Mouse (Mus musculus) erythroblast, embryonic 14.5 days (primary cell): ENCODE measurements around the gene Herpud1. TPM values are rescaled to one million over a fixed set of nuclear protein-coding genes. Genes with fewer than 3 reads are reported as not detected.
A peak's percentile ranks its signal among the peaks of the same experiment; 100 is the strongest.

ENCODE experiments used
- H3K27me3 ChIP-seq: 2 replicates; pipeline ENCODE4 v1.6.1; 2012; ENCODE audit warnings: inconsistent platforms; ENCODE audit not compliant: control insufficient read depth
- H3K36me3 ChIP-seq: 2 replicates; pipeline ENCODE4 v1.6.1; 2012; ENCODE audit warnings: mild to moderate bottlenecking, inconsistent platforms; ENCODE audit not compliant: control insufficient read depth
- H3K4me1 ChIP-seq: 2 replicates; pipeline ENCODE4 v1.6.1; 2012; ENCODE audit warnings: inconsistent platforms; ENCODE audit not compliant: control insufficient read depth
- H3K4me3 ChIP-seq: replicated peaks from 2 replicates; pipeline ENCODE3; 2012; ENCODE audit warnings: moderate library complexity, mild to moderate bottlenecking, inconsistent platforms
- H3K9me3 ChIP-seq: 2 replicates; pipeline ENCODE4 v1.6.1; 2012; ENCODE audit warnings: low read length, inconsistent platforms, mixed read lengths; ENCODE audit not compliant: control insufficient read depth
- GATA1 ChIP-seq: IDR thresholded peaks from 2 replicates; pipeline ENCODE4 v1.6.1; 2012; ENCODE audit warnings: low read length, inconsistent platforms, mixed read lengths
- TAL1 ChIP-seq: IDR thresholded peaks from 3 replicates; pipeline ENCODE4 v1.6.1; 2012; ENCODE audit warnings: low read length, inconsistent platforms, mixed read lengths
- polyA plus RNA-seq: library from polyadenylated mRNA; stranded (reverse); fragments of >175 nt; gene quantifications from 2 replicates; pipeline ENCODE4 v1.2.3, GENCODE M21; 2012

Gene Herpud1
- polyA plus RNA-seq, 1 experiment = 21.2 TPM

DNA sequence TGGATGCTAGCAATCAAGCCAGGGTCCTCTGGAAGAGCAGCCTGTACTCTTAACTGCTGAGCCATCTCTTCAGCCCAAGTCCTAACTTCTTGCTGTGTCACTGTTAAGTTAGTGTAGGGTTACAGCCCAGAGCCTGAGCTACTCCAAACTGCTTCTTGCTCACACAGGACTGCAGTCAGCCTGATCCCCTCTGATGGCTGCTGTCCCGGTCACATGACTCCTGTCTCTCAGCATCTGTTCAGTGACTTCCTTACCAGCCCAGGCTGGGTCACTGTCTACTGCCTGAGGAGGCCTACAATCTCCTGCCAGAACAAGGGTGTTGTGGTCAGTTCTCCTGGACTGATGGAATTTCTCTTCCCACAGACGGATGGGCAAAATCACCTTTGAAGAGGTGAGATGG is 29.0 kb downstream of the Herpud1 start:
- TF ChIP-seq TAL1 (no peak), GATA1 (no peak)
- Histone ChIP-seq H3K4me3 (no peak overlapping the region), H3K27me3 (no peaks in the 10 kb centered on the region), H3K36me3 (no peaks in the 10 kb centered on the region), H3K9me3 (no peaks in the 10 kb centered on the region), H3K4me1 (no peaks in the 10 kb centered on the region)

DNA sequence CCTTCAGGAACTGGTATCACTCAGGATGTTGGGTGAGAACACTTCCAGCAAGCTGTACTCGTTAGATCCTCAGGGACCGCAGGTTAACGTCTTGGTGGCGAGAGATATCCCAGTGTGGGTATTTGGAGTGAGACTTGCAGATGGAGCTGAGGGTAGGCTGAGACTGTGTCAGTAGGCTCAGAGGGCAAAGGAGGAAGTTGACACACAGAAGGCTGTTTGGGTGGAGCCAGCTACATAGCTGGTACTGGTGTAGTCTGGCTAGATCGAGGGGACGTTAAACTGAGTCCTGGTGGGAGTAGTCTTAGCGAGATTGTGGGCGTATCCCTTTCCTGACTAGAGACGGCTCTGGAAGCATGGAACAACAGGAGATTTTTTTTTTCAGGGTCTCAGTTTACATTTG is 31.8 kb downstream of the Herpud1 start:
- Histone ChIP-seq H3K9me3 (no peaks in the 10 kb centered on the region), H3K36me3 (no peaks in the 10 kb centered on the region), H3K27me3 (no peaks in the 10 kb centered on the region), H3K4me1 (no peaks in the 10 kb centered on the region), H3K4me3 (no peak overlapping the region)
- TF ChIP-seq GATA1 (no peak), TAL1 (no peak)

DNA sequence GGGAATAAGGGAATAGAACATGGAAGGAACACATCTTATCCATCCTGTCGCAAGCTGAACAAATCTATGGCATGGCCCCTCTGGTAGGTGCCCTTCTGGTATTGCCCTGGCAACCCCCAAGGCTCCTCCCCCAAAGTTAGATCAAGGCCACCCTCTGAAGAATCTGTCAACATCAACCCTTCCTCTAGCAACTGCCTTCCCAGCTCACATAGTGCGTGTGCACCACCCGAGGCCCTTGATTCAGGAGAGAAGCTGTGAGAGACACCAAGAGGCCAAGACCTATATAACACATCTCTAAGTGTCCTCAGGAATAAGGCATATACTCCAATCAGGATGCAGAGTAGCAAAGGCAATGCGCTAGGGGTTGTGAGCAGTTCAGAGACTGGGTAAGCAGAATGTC is 36.0 kb downstream of the Herpud1 start:
- H3K4me1 ChIP-seq = no peaks in the 10 kb centered on the region
- no peaks in the 10 kb centered on the region for H3K9me3 ChIP-seq
- TF ChIP-seq GATA1 (no peak), TAL1 (no peak)
- H3K4me3 ChIP-seq = no peak overlapping the region
- no peaks in the 10 kb centered on the region for H3K36me3 ChIP-seq
- no peaks in the 10 kb centered on the region for H3K27me3 ChIP-seq

DNA sequence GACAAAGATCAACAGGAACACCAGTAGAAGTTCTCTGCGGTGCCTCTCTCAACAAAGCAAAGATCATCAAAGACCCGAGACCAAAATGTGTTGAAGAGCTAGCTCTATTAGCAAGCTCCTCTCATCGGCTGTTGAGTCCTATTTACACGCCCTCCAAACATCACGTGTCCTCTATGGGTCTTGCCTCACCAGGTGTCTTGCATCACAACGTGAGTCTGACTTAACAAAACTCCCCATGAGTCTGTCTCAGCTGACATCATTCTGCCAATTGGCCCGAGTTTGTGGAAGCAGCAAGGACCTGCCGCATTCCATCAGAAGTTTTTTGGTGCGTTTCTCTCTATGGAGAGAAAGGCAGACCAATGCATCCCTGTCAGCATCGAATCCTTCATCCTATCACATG is 41.7 kb downstream of the Herpud1 start:
- TF ChIP-seq GATA1 (no peak), TAL1 (no peak)
- no peaks in the 10 kb centered on the region for H3K4me1 ChIP-seq
- H3K27me3 ChIP-seq = peaks cover 6% of the 10 kb centered on the region
- no peaks in the 10 kb centered on the region for H3K36me3 ChIP-seq
- no peaks in the 10 kb centered on the region for H3K9me3 ChIP-seq
- no peak overlapping the region for H3K4me3 ChIP-seq

DNA sequence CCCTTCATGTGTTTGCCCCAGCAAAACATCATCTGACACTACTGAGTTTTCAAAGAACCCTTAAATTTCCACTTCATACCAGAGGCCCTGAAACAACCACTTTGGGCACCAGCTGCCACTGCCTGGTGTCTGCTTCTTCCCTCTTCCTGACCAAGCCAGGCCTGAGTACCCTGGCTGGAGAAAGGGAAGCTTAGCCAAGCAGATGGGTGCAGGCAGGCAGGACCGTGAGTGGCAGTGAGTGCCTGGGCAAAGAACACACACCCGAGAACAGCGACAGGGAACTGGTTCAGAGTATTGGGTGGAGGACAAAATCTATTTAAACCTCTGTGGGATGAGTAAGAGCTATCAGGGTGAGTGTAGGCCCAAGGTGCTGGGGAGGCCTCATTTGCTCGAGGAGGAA is 42.2 kb downstream of the Herpud1 start:
- no peaks in the 10 kb centered on the region for H3K9me3 ChIP-seq
- peaks cover 7% of the 10 kb centered on the region for H3K27me3 ChIP-seq
- no peaks in the 10 kb centered on the region for H3K36me3 ChIP-seq
- TF ChIP-seq TAL1 (no peak), GATA1 (no peak)
- no peaks in the 10 kb centered on the region for H3K4me1 ChIP-seq
- H3K4me3 ChIP-seq = no peak overlapping the region

DNA sequence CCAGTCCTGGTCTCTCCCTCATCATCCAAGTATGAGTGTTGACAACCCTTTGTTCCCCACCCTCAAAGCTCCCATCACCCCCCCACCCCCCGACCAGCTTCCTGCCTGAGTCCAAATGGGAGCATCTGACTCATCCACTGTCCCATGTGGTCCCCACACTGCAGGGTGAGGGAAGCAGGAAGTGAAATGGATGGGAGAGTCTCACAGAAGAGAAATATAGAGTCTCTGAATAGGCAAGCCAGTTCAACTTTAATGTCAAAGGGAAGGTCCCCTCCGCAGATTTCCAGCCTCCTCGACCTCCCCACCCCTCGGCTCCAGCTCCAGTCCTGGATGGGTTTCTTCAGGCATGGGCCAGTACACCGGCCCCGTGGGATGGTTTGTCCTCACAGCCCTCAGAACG is 43.1 kb downstream of the Herpud1 start:
- no peak overlapping the region for H3K4me3 ChIP-seq
- H3K9me3 ChIP-seq = no peaks in the 10 kb centered on the region
- TF ChIP-seq GATA1 = no peak
- no peaks in the 10 kb centered on the region for H3K36me3 ChIP-seq
- H3K4me1 ChIP-seq = no peaks in the 10 kb centered on the region
- H3K27me3 ChIP-seq = peaks cover 17% of the 10 kb centered on the region

DNA sequence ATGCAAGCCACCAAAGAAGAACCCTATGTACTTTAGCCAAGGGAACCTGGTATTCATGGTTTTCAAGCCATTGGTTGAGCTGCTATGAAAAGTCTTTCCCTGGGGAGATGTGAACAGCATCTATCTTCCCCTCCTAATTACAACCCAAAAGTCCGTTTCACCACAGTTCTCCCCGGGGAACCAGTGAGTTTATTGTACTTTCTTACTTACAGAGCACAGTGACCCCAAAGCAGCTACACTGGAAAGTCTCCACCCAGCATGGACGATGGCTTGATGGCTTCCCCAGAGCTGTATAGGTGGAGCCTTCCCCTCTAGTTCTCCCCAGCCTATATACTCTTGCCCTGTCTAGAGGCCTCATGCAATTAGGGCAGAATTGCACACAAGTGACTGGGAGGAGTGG is 46.0 kb downstream of the Herpud1 start:
- Histone ChIP-seq H3K4me1 (no peaks in the 10 kb centered on the region), H3K36me3 (no peaks in the 10 kb centered on the region), H3K4me3 (no peak overlapping the region), H3K9me3 (no peaks in the 10 kb centered on the region), H3K27me3 (peaks cover 24% of the 10 kb centered on the region)
- TF ChIP-seq GATA1 = no peak
- TF ChIP-seq TAL1 = no peak

DNA sequence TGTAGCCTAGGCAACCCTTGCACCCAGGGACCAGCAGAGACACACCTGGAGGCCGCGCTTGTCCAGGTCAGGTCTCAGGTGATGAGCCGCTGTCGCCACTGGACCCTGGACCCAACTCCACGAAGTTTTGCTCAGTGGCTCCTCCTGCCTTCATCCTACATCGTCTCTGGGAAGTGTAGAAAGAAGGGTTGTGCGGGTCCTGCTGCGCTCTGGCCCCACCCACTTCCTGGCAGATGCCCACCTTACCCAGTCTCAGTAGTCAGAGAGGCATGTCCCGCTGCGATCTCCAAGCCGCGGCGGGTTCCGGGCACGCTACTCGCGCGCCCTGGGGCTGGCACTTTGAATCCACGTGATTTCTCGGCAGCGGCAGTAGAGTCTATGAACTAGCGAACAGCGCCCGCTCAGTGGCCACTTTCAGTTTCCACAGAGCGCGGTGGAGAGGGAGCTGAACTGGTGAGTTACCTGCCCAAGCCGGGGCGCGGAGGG is 47.8 kb downstream of the Herpud1 start, which contains the start of gene Nlrc5:
Gene Nlrc5 (plus strand): TSS at position 376 of the 486 bp plus-strand sequence.
- H3K9me3 ChIP-seq = no peaks in the 10 kb centered on the region
- no peaks in the 10 kb centered on the region for H3K36me3 ChIP-seq
- TF ChIP-seq GATA1 = no peak
- TF ChIP-seq TAL1 = no peak
- peaks cover 24% of the 10 kb centered on the region for H3K27me3 ChIP-seq
- peak within 1 kb of the TSS; percentile 31 for H3K4me3 ChIP-seq
- H3K4me1 ChIP-seq = no peaks in the 10 kb centered on the region

DNA sequence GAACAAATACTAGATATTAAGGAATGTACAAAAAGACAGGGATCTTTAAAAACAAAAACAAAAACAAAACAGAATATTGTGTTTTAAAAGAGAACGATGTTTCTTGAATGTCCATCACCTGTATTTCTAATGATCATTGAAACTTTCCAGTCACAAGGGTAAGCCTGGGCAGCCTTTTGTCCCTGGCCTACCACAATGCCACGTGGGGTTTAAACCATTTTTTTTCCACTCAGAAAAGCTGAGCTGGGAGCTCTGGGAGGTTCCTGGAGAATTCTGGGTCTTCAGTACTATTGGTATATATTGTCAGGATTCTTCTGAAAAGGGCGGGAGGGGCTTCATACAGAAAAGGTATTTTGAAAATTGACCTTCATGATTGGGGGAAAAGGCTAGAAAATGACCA is 48.7 kb downstream of the Herpud1 start:
- no peaks in the 10 kb centered on the region for H3K4me1 ChIP-seq
- H3K9me3 ChIP-seq = no peaks in the 10 kb centered on the region
- no peaks in the 10 kb centered on the region for H3K36me3 ChIP-seq
- TF ChIP-seq GATA1 (no peak), TAL1 (no peak)
- H3K4me3 ChIP-seq = no peak overlapping the region
- peaks cover 24% of the 10 kb centered on the region for H3K27me3 ChIP-seq

DNA sequence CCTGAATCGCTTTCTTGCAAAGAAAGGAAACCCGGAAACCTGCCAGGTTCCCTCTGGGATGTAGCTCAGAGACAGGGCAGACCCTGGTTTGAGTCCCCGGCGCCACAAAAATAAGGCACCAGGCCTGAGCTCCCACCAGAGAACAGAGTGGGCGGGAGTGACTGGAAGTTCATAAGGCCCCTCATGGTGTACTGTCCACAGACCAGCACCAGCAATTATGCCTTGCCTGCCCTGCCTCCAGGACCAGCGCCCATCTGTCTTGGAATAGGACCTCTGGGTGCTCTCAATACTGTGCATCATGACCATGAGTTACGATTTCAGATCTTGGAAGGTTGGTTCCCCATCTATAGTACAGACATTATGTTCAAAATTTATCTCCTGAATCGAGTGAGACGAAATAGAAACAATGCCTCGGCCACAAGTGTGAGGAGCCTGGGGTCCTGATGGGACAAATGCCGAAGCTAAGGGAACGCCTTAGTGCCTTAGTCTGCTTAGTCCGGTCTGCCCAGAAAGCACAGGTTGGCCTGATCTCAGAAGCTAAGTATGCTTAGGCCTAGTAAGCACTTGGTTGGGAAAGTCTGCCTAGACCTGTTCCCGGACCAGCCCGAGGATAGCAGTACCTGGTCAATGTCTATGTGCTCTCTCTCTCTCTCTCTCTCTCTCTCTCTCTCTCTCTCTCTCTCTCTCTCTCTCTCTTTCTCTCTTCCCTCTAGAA is 49.3 kb downstream of the Herpud1 start:
- Histone ChIP-seq H3K9me3 (no peaks in the 10 kb centered on the region), H3K4me1 (no peaks in the 10 kb centered on the region), H3K36me3 (no peaks in the 10 kb centered on the region), H3K4me3 (no peak overlapping the region), H3K27me3 (peaks cover 24% of the 10 kb centered on the region)
- TF ChIP-seq GATA1 (no peak), TAL1 (no peak)
